Comparison of ENCODE assay signal across 7 mouse cellular contexts in the genomic region with DNA sequence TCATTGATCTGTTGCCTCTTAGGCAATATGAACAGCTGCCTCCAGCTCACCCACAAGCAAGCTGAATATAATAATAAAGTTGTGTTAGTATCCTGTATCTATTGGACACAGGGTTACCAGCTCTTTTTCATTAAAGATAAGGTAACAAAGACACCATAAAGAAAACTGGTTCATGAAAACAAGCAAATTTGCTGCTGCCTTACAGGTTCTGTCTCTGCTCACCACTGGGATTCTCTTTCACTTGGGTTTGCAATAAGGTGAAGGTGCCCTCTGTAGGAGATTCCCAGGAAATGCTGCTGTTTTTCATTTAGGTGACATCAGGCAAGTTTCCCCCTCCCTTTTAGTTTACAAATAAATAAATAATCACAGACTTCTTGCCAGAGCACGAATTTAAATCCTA. TPM values are rescaled to one million over a fixed set of nuclear protein-coding genes. Genes with fewer than 3 reads are reported as not detected.
DNase-seq lines count a peak whose midpoint lies in the region; ATAC-seq and TF ChIP-seq lines count a peak whose summit lies in the region.

No protein-coding gene starts in this region.

- peak; percentile 78 for DNase-seq in kidney, postnatal 0 days (ENCODE audit: low spot score)
- DNase-seq in Patski (ENCODE audit: low read depth, low spot score): no peak
- peak; percentile 71 for DNase-seq in embryonic facial prominence, embryonic 14.5 days (ENCODE audit: low spot score)
- DNase-seq in lung, postnatal 36 days: peak; percentile 56
- no peak for DNase-seq in B cell, adult 2 months
- DNase-seq in cerebellum, adult 8-10 months: no peak

- in situ Hi-C loops in Patski (cut with MboI; ENCODE audit: low pct_unique_long_range_greater_than_20kb): loop anchor here (25.0 kb wide), 2 partner anchors 519 to 1219 kb away; no protein-coding TSS in a partner anchor

- H3K4me2 ChIP-seq in kidney, postnatal 0 days (ENCODE audit: low read length): no peak overlapping the region
- no peak overlapping the region for H3K4me2 ChIP-seq in kidney, embryonic 14.5 days (replicated peaks; ENCODE audit: low read depth, low read length)
- no peak overlapping the region for H3K4me2 ChIP-seq in embryonic facial prominence, embryonic 14.5 days (ENCODE audit: low read depth, low read length)

- H3K27me3 ChIP-seq in kidney, postnatal 0 days (ENCODE audit: insufficient read depth, low read length): no peaks in the 10 kb centered on the region
- H3K27me3 ChIP-seq in kidney, embryonic 14.5 days (ENCODE audit: control insufficient read depth, insufficient read depth, low read length): no peaks in the 10 kb centered on the region
- peaks cover 7% of the 10 kb centered on the region for H3K27me3 ChIP-seq in Patski
- no peaks in the 10 kb centered on the region for H3K27me3 ChIP-seq in embryonic facial prominence, embryonic 14.5 days (replicated peaks; ENCODE audit: control insufficient read depth, insufficient read depth, low read length)

- H3K4me1 ChIP-seq in kidney, postnatal 0 days (replicated peaks; ENCODE audit: insufficient read depth, low read length): no peaks in the 10 kb centered on the region
- no peaks in the 10 kb centered on the region for H3K4me1 ChIP-seq in kidney, embryonic 14.5 days (ENCODE audit: control insufficient read depth, insufficient read depth, low read length)
- no peaks in the 10 kb centered on the region for H3K4me1 ChIP-seq in embryonic facial prominence, embryonic 14.5 days (ENCODE audit: control insufficient read depth, insufficient read depth, low read length)

- POLR2A ChIA-PET in Patski (lab: Charles Lee): no interaction called here

- CTCF ChIA-PET in Patski (lab: Charles Lee): interaction anchor here (1.5 to 1.8 kb wide), 2 partner anchors 14 to 513 kb away, joined by 4 read pairs; no protein-coding TSS in a partner anchor

- no peaks in the 10 kb centered on the region for H3K36me3 ChIP-seq in kidney, postnatal 0 days (ENCODE audit: insufficient read depth, low read length)
- H3K36me3 ChIP-seq in kidney, embryonic 14.5 days (ENCODE audit: control insufficient read depth, insufficient read depth, low read length): no peaks in the 10 kb centered on the region
- H3K36me3 ChIP-seq in embryonic facial prominence, embryonic 14.5 days (ENCODE audit: control insufficient read depth, insufficient read depth, low read length): no peaks in the 10 kb centered on the region

- H3K27ac ChIP-seq in kidney, postnatal 0 days: no peak overlapping the region
- H3K27ac ChIP-seq in kidney, embryonic 14.5 days (ENCODE audit: low read depth, low read length): no peak overlapping the region
- no peak overlapping the region for H3K27ac ChIP-seq in embryonic facial prominence, embryonic 14.5 days (replicated peaks; ENCODE audit: low read depth, low read length)

- H3K9ac ChIP-seq in kidney, postnatal 0 days (ENCODE audit: low read depth, low read length): no peak overlapping the region
- H3K9ac ChIP-seq in kidney, embryonic 14.5 days (ENCODE audit: low read depth, low read length): no peak overlapping the region
- no peak overlapping the region for H3K9ac ChIP-seq in embryonic facial prominence, embryonic 14.5 days (ENCODE audit: low read depth, low read length)

- no peak for ATAC-seq in kidney, postnatal 0 days (replicated peaks; ENCODE audit: low FRiP score, low read depth)
- no peak for ATAC-seq in kidney, embryonic 14.5 days (ENCODE audit: low FRiP score, low TSS enrichment)
- no peak for ATAC-seq in Patski
- ATAC-seq in embryonic facial prominence, embryonic 14.5 days (ENCODE audit: low read depth): no peak

- no peak overlapping the region for H3K4me3 ChIP-seq in kidney, postnatal 0 days (replicated peaks; ENCODE audit: low read depth, low read length)
- no peak overlapping the region for H3K4me3 ChIP-seq in kidney, embryonic 14.5 days (ENCODE audit: low read length)
- no peak overlapping the region for H3K4me3 ChIP-seq in embryonic facial prominence, embryonic 14.5 days (ENCODE audit: low read depth, low read length)

- peak; percentile 80 for TF ChIP-seq CTCF in kidney, postnatal 0 days (IDR thresholded peaks at IDR 0.05; ENCODE audit: low read depth)
- peak; percentile 56 for TF ChIP-seq CTCF in Patski (IDR thresholded peaks at IDR 0.05)

- H3K9me3 ChIP-seq in kidney, postnatal 0 days (replicated peaks; ENCODE audit: low read length): no peaks in the 10 kb centered on the region
- H3K9me3 ChIP-seq in kidney, embryonic 14.5 days (ENCODE audit: control insufficient read depth, low read length): no peaks in the 10 kb centered on the region
- no peaks in the 10 kb centered on the region for H3K9me3 ChIP-seq in embryonic facial prominence, embryonic 14.5 days (ENCODE audit: control insufficient read depth, low read length)

- 5% methylated on average over 1 of the region's 1 CpGs for WGBS in kidney, postnatal 0 days
- 8% methylated on average over 1 of the region's 1 CpGs for WGBS in kidney, embryonic 14.5 days
- 0% methylated on average over 1 of the region's 1 CpGs for WGBS in embryonic facial prominence, embryonic 14.5 days

RNA-seq across cellular contexts. Expression of a gene that starts 12.0 kb away (rescaled TPM):
- 18.2 and 18.4 TPM in 2 replicates for polyA plus RNA-seq in kidney, postnatal 0 days (2015; fragmentation: Nextera tagmentation; extraction: Ambion mirVana)
- polyA plus RNA-seq in kidney, embryonic 14.5 days (2014; fragmentation: Nextera tagmentation; extraction: Ambion mirVana): 28.3 and 39.3 TPM in 2 replicates
- 0.22 TPM for polyA plus RNA-seq in Patski (2021)
- 4.1 and 4.5 TPM in 2 replicates for polyA plus RNA-seq in embryonic facial prominence, embryonic 14.5 days (2014; fragmentation: Nextera tagmentation; extraction: Ambion mirVana)

Comparison
In these comparisons a context has a peak if more than half of its experiments do, and no peak if none do; other contexts are left out.
1. DNase-seq: peak in kidney, postnatal 0 days (single experiment), embryonic facial prominence, embryonic 14.5 days (single experiment) and lung, postnatal 36 days (single experiment); none in Patski (single experiment), B cell, adult 2 months (0 of 2) and cerebellum, adult 8-10 months (single experiment).